Mouse (Mus musculus): ENCODE measurements around the gene Mag. TPM values are rescaled to one million over a fixed set of nuclear protein-coding genes. Genes with fewer than 3 reads are reported as not detected.
"Not testable (repeated sequence)": the region's sequence is repeated elsewhere in the genome, so short reads cannot be mapped to it uniquely, and the experiment has no call there.

The Mag gene
- polyA plus RNA-seq, 1 experiment from 2014 or later, result 1.0 TPM

- Histone ChIP-seq H3K9me3 (replicated peaks; ENCODE audit: control insufficient read depth, low read length) (no peaks in the 10 kb centered on the region), H3K9ac (ENCODE audit: low read length) (peak overlapping the region; percentile 94), H3K27me3 (replicated peaks; ENCODE audit: control insufficient read depth, insufficient read depth, low read length) (no peaks in the 10 kb centered on the region), H3K27ac (ENCODE audit: low read depth, low read length) (peak overlapping the region; percentile 98), H3K4me2 (ENCODE audit: low read length) (peak overlapping the region; percentile 80), H3K4me1 (ENCODE audit: control insufficient read depth, insufficient read depth, low read length) (peaks cover 14% of the 10 kb centered on the region), H3K4me3 (ENCODE audit: low read depth, low read length) (peak overlapping the region; percentile 92), H3K36me3 (ENCODE audit: control insufficient read depth, insufficient read depth, low read length) (peaks cover 47% of the 10 kb centered on the region)
- ATAC-seq (peak; percentile 55), DNase-seq (ENCODE audit: low spot score) (no peak)
- 0% methylated on average over 24 of the region's 49 CpGs for WGBS
Measured at GRCm38 (mm10) chr7:30956357-30956751, 41.7 kb upstream of the Mag start.

GRCm38 (mm10) chr7:30955584-30956356 lies 41.1 kb upstream of the Mag start:
- H3K9me3 ChIP-seq (replicated peaks; ENCODE audit: control insufficient read depth, low read length), result no peaks in the 10 kb centered on the region
- H3K4me1 ChIP-seq (ENCODE audit: control insufficient read depth, insufficient read depth, low read length), result peaks cover 14% of the 10 kb centered on the region
- WGBS, result under 1% methylated on average over 63 of the region's 64 CpGs
- H3K27me3 ChIP-seq (replicated peaks; ENCODE audit: control insufficient read depth, insufficient read depth, low read length), result no peaks in the 10 kb centered on the region
- DNase-seq (ENCODE audit: low spot score), result peak; percentile 81
- peak overlapping the region; percentile 98 for H3K27ac ChIP-seq (ENCODE audit: low read depth, low read length)
- H3K4me3 ChIP-seq (ENCODE audit: low read depth, low read length), result peak overlapping the region; percentile 92
- peak overlapping the region; percentile 80 for H3K4me2 ChIP-seq (ENCODE audit: low read length)
- peaks cover 52% of the 10 kb centered on the region for H3K36me3 ChIP-seq (ENCODE audit: control insufficient read depth, insufficient read depth, low read length)
- ATAC-seq, result peak; percentile 68
- H3K9ac ChIP-seq (ENCODE audit: low read length), result peak overlapping the region; percentile 94

- Histone ChIP-seq H3K4me3 (ENCODE audit: low read depth, low read length) (peak overlapping the region; percentile 92), H3K27ac (ENCODE audit: low read depth, low read length) (no peak overlapping the region), H3K4me2 (ENCODE audit: low read length) (peak overlapping the region; percentile 80), H3K9ac (ENCODE audit: low read length) (peak overlapping the region; percentile 94; the same call in 1 of the 2 replicates), H3K36me3 (ENCODE audit: control insufficient read depth, insufficient read depth, low read length) (peaks cover 58% of the 10 kb centered on the region), H3K27me3 (replicated peaks; ENCODE audit: control insufficient read depth, insufficient read depth, low read length) (no peaks in the 10 kb centered on the region), H3K9me3 (replicated peaks; ENCODE audit: control insufficient read depth, low read length) (no peaks in the 10 kb centered on the region), H3K4me1 (ENCODE audit: control insufficient read depth, insufficient read depth, low read length) (peaks cover 14% of the 10 kb centered on the region)
- ATAC-seq (no peak), DNase-seq (ENCODE audit: low spot score) (no peak)
- WGBS, result 87% methylated on average over 12 of the region's 12 CpGs
Measured at GRCm38 (mm10) chr7:30954971-30955520, 40.4 kb upstream of the Mag start.

- H3K36me3 ChIP-seq (ENCODE audit: control insufficient read depth, insufficient read depth, low read length), result peaks cover 59% of the 10 kb centered on the region
- H3K4me2 ChIP-seq (ENCODE audit: low read length), result no peak overlapping the region
- no peak overlapping the region for H3K4me3 ChIP-seq (ENCODE audit: low read depth, low read length)
- no peak overlapping the region for H3K9ac ChIP-seq (ENCODE audit: low read length)
- H3K27me3 ChIP-seq (replicated peaks; ENCODE audit: control insufficient read depth, insufficient read depth, low read length), result no peaks in the 10 kb centered on the region
- H3K27ac ChIP-seq (ENCODE audit: low read depth, low read length), result no peak overlapping the region
- 84% methylated on average over 3 of the region's 3 CpGs for WGBS
- peaks cover 14% of the 10 kb centered on the region for H3K4me1 ChIP-seq (ENCODE audit: control insufficient read depth, insufficient read depth, low read length)
- no peak for ATAC-seq
- no peaks in the 10 kb centered on the region for H3K9me3 ChIP-seq (replicated peaks; ENCODE audit: control insufficient read depth, low read length)
- no peak for DNase-seq (ENCODE audit: low spot score)
Measured at GRCm38 (mm10) chr7:30954036-30954435, 39.4 kb upstream of the Mag start.

- Histone ChIP-seq H3K27ac (ENCODE audit: low read depth, low read length) (no peak overlapping the region), H3K4me2 (ENCODE audit: low read length) (no peak overlapping the region), H3K4me3 (ENCODE audit: low read depth, low read length) (no peak overlapping the region), H3K36me3 (ENCODE audit: control insufficient read depth, insufficient read depth, low read length) (peaks cover 61% of the 10 kb centered on the region), H3K27me3 (replicated peaks; ENCODE audit: control insufficient read depth, insufficient read depth, low read length) (no peaks in the 10 kb centered on the region), H3K9me3 (replicated peaks; ENCODE audit: control insufficient read depth, low read length) (no peaks in the 10 kb centered on the region), H3K9ac (ENCODE audit: low read length) (no peak overlapping the region), H3K4me1 (ENCODE audit: control insufficient read depth, insufficient read depth, low read length) (peaks cover 14% of the 10 kb centered on the region)
- 84% methylated on average over 6 of the region's 6 CpGs for WGBS
- ATAC-seq, result no peak
- DNase-seq (ENCODE audit: low spot score), result no peak
Measured at GRCm38 (mm10) chr7:30953459-30953858, 38.8 kb upstream of the Mag start.

GRCm38 (mm10) chr7:30952441-30953265 lies 38.0 kb upstream of the Mag start:
- DNase-seq (ENCODE audit: low spot score) (no peak), ATAC-seq (no peak)
- Histone ChIP-seq H3K9ac (ENCODE audit: low read length) (no peak overlapping the region), H3K9me3 (replicated peaks; ENCODE audit: control insufficient read depth, low read length) (no peaks in the 10 kb centered on the region), H3K4me1 (ENCODE audit: control insufficient read depth, insufficient read depth, low read length) (peaks cover 8% of the 10 kb centered on the region), H3K4me2 (ENCODE audit: low read length) (no peak overlapping the region), H3K27ac (ENCODE audit: low read depth, low read length) (no peak overlapping the region), H3K36me3 (ENCODE audit: control insufficient read depth, insufficient read depth, low read length) (peaks cover 61% of the 10 kb centered on the region), H3K27me3 (replicated peaks; ENCODE audit: control insufficient read depth, insufficient read depth, low read length) (no peaks in the 10 kb centered on the region), H3K4me3 (ENCODE audit: low read depth, low read length) (no peak overlapping the region)
- 93% methylated on average over 16 of the region's 16 CpGs for WGBS

GRCm38 (mm10) chr7:30949902-30950301 lies 35.2 kb upstream of the Mag start:
- not testable (repeated sequence) for H3K4me2 ChIP-seq (ENCODE audit: low read length); DNase-seq (ENCODE audit: low spot score); H3K9me3 ChIP-seq (replicated peaks; ENCODE audit: control insufficient read depth, low read length); H3K27ac ChIP-seq (ENCODE audit: low read depth, low read length); H3K4me3 ChIP-seq (ENCODE audit: low read depth, low read length); H3K27me3 ChIP-seq (replicated peaks; ENCODE audit: control insufficient read depth, insufficient read depth, low read length); H3K4me1 ChIP-seq (ENCODE audit: control insufficient read depth, insufficient read depth, low read length); ATAC-seq; H3K9ac ChIP-seq (ENCODE audit: low read length)
- WGBS, result 94% methylated on average over 3 of the region's 3 CpGs
- H3K36me3 ChIP-seq (ENCODE audit: control insufficient read depth, insufficient read depth, low read length), result peaks cover 74% of the 10 kb centered on the region

GRCm38 (mm10) chr7:30945876-30946275 lies 31.2 kb upstream of the Mag start:
- Histone ChIP-seq H3K4me2 (ENCODE audit: low read length) (no peak overlapping the region), H3K9ac (ENCODE audit: low read length) (no peak overlapping the region), H3K9me3 (replicated peaks; ENCODE audit: control insufficient read depth, low read length) (no peaks in the 10 kb centered on the region), H3K4me3 (ENCODE audit: low read depth, low read length) (no peak overlapping the region), H3K4me1 (ENCODE audit: control insufficient read depth, insufficient read depth, low read length) (no peaks in the 10 kb centered on the region), H3K36me3 (ENCODE audit: control insufficient read depth, insufficient read depth, low read length) (peaks cover 36% of the 10 kb centered on the region), H3K27me3 (replicated peaks; ENCODE audit: control insufficient read depth, insufficient read depth, low read length) (no peaks in the 10 kb centered on the region), H3K27ac (ENCODE audit: low read depth, low read length) (no peak overlapping the region)
- 93% methylated on average over 7 of the region's 7 CpGs for WGBS
- DNase-seq (ENCODE audit: low spot score), result no peak
- no peak for ATAC-seq
